Mouse (Mus musculus) brown adipose tissue, adult 24 weeks (tissue): ENCODE results near the gene Bend6. TPM values are rescaled to one million over a fixed set of nuclear protein-coding genes. Genes with fewer than 3 reads are reported as not detected.

Experiments used
- H3K27ac ChIP-seq: fragments of 200-500 bp; replicated peaks from 2 replicates; pipeline ENCODE4 v1.5.1; 2012; ENCODE audit warnings: low read depth, mild to moderate bottlenecking, low read length
- H3K4me1 ChIP-seq: fragments of 200-500 bp; 2 replicates; pipeline ENCODE4 v1.6.1; 2012; ENCODE audit warnings: low read length, mixed read lengths; ENCODE audit not compliant: control insufficient read depth, insufficient read depth, insufficient read length
- H3K4me3 ChIP-seq: fragments of 200-500 bp; 2 replicates; pipeline ENCODE4 v1.5.1; 2012; ENCODE audit warnings: low read depth, mild to moderate bottlenecking, low read length, moderate library complexity; ENCODE audit not compliant: insufficient read depth
- polyA plus RNA-seq: library from polyadenylated mRNA; stranded (reverse); fragments of >200 nt; gene quantifications from 2 replicates; pipeline ENCODE4 v1.2.4, GENCODE M21; 2012; ENCODE audit not compliant: missing spikeins, insufficient read depth, insufficient read length

Gene Bend6
- polyA plus RNA-seq, result not detected in 2 replicates

GRCm38 (mm10) chr1:33907421-33908190 is at the start of gene Bend6:
Gene Bend6 (minus strand): TSS chr1:33907816.
- H3K4me3 ChIP-seq, result peak within 1 kb of the TSS; percentile 59
- H3K4me1 ChIP-seq, result no peaks in the 10 kb centered on the region
- no peak within 1 kb of the TSS for H3K27ac ChIP-seq

- no peak overlapping the region for H3K4me3 ChIP-seq
- no peak overlapping the region for H3K27ac ChIP-seq
- no peaks in the 10 kb centered on the region for H3K4me1 ChIP-seq
Observed at GRCm38 (mm10) chr1:33955626-33956025, 48.0 kb upstream of the Bend6 start.

- Histone ChIP-seq H3K27ac (no peak overlapping the region), H3K4me1 (no peaks in the 10 kb centered on the region; the same call in 1 of the 2 replicates), H3K4me3 (no peak overlapping the region)
Observed at GRCm38 (mm10) chr1:33948511-33948910, 40.9 kb upstream of the Bend6 start.

- Histone ChIP-seq H3K4me1 (no peaks in the 10 kb centered on the region; the same call in 1 of the 2 replicates), H3K27ac (no peak overlapping the region), H3K4me3 (no peak overlapping the region)
Observed at GRCm38 (mm10) chr1:33947838-33948237, 40.2 kb upstream of the Bend6 start.

- H3K27ac ChIP-seq, result no peak overlapping the region
- no peak overlapping the region for H3K4me3 ChIP-seq
- H3K4me1 ChIP-seq, result no peaks in the 10 kb centered on the region; the same call in 1 of the 2 replicates
Observed at GRCm38 (mm10) chr1:33946601-33947395, 39.2 kb upstream of the Bend6 start.

GRCm38 (mm10) chr1:33945756-33946155 is 38.1 kb upstream of the Bend6 start:
- H3K4me1 ChIP-seq, result no peaks in the 10 kb centered on the region; the same call in 1 of the 2 replicates
- no peak overlapping the region for H3K27ac ChIP-seq

GRCm38 (mm10) chr1:33944977-33945750 is 37.5 kb upstream of the Bend6 start:
- H3K27ac ChIP-seq, result no peak overlapping the region
- H3K4me1 ChIP-seq, result no peaks in the 10 kb centered on the region; the same call in 1 of the 2 replicates
- H3K4me3 ChIP-seq, result peak overlapping the region; percentile 21; the same call in 1 of the 2 replicates

More at GRCm38 (mm10) chr1:33945756-33946155, 38.1 kb upstream of the Bend6 start:
- H3K4me3 ChIP-seq, result no peak overlapping the region

- H3K4me3 ChIP-seq, result no peak overlapping the region
- H3K4me1 ChIP-seq, result no peaks in the 10 kb centered on the region; the same call in 1 of the 2 replicates
- no peak overlapping the region for H3K27ac ChIP-seq
Observed at GRCm38 (mm10) chr1:33943943-33944342, 36.3 kb upstream of the Bend6 start.

GRCm38 (mm10) chr1:33942638-33943037 is 35.0 kb upstream of the Bend6 start:
- Histone ChIP-seq H3K4me3 (no peak overlapping the region), H3K27ac (no peak overlapping the region)

GRCm38 (mm10) chr1:33940364-33940928 is 32.8 kb upstream of the Bend6 start:
- no peak overlapping the region for H3K27ac ChIP-seq
- H3K4me3 ChIP-seq, result no peak overlapping the region
- no peaks in the 10 kb centered on the region for H3K4me1 ChIP-seq

More at GRCm38 (mm10) chr1:33942638-33943037, 35.0 kb upstream of the Bend6 start:
- H3K4me1 ChIP-seq, result no peaks in the 10 kb centered on the region; the same call in 1 of the 2 replicates

GRCm38 (mm10) chr1:33939828-33940227 is 32.2 kb upstream of the Bend6 start:
- no peaks in the 10 kb centered on the region for H3K4me1 ChIP-seq
- no peak overlapping the region for H3K4me3 ChIP-seq
- H3K27ac ChIP-seq, result no peak overlapping the region

GRCm38 (mm10) chr1:33935946-33936345 is 28.3 kb upstream of the Bend6 start:
- H3K4me1 ChIP-seq, result no peaks in the 10 kb centered on the region
- H3K27ac ChIP-seq, result no peak overlapping the region
- H3K4me3 ChIP-seq, result no peak overlapping the region

- Histone ChIP-seq H3K27ac (no peak overlapping the region), H3K4me3 (no peak overlapping the region)
Observed at GRCm38 (mm10) chr1:33932845-33933499, 25.4 kb upstream of the Bend6 start.

GRCm38 (mm10) chr1:33932196-33932595 is 24.6 kb upstream of the Bend6 start:
- no peak overlapping the region for H3K27ac ChIP-seq

More at GRCm38 (mm10) chr1:33932845-33933499, 25.4 kb upstream of the Bend6 start:
- no peaks in the 10 kb centered on the region for H3K4me1 ChIP-seq

More at GRCm38 (mm10) chr1:33932196-33932595, 24.6 kb upstream of the Bend6 start:
- H3K4me3 ChIP-seq, result no peak overlapping the region
- no peaks in the 10 kb centered on the region for H3K4me1 ChIP-seq
